Mouse (Mus musculus): ENCODE measurements around the gene Lsamp.

Lsamp gene

DNA sequence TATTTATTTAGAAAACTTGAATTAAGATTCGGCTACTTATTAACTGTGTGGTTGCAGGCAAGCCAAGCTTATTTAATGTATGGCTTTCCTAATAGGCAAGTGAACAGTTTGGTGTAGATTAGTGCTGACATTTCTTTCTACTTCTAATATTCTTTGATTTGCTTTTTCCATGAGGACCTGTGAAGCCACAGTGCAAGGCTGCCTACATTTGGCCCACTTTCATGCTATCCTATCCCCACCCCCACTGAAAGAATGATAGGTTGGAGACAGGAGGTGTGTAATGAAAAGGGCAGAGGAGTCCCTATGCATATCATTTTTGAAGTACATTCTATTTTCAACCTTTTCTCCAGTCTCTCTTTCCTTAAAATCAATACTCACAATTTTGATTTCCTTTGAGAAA, 1745.8 kb downstream of the Lsamp start:
- no peak for DNase-seq (ENCODE audit: extremely low read depth, low read depth, low spot score)

DNA sequence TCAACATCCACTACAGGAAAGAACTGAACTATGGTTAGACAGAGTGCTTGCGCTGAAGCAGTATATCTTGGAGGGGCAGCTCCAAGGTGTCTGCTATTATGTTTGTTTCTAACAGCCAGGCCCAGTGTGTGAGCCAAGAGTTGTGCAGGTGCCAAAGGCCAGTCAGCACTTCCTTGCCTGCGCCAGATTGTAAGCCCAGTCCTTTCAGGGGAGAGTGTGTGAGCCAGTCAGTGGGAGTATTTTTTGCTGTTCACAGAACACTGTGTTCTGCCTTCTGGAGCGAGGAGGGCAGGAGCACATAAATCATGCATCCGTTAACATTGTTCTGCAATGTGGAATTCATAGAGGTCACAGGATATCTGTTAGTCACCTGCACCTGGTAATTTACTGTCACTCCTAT, 1760.9 kb downstream of the Lsamp start:
- no peak for DNase-seq (ENCODE audit: extremely low read depth, low read depth, low spot score)

DNA sequence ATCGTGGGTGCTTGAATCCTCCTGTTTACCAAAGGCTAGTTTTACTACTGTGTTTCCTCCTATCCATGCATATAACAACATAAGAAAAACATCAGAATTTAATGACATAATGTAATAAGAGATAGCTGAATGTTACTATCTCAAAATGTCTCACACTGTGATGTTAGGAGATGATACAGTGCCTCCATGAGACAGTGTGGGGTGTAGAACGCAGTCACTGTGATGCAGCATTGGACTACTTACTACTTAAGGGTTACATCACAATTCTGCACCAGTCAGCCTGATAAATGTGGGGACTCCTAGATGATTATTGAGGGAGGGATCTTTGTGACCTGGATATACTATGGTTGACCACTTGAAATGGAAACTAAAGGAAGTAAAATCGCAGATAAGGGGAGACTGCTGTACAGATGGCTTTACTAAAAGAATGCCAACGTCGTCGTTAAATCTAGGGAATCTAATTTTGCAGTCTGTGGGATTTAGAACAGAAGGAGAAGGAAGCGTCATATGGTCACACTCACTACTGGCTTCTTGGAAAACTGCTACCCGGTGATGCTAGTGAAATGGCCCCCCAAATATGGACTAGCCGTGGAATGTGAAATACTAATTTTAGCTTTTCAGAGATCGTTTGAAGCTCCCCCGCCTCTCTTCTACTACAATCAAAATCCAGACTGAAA, 1762.2 kb downstream of the Lsamp start:
- no peak for DNase-seq (ENCODE audit: extremely low read depth, low read depth, low spot score)

DNA sequence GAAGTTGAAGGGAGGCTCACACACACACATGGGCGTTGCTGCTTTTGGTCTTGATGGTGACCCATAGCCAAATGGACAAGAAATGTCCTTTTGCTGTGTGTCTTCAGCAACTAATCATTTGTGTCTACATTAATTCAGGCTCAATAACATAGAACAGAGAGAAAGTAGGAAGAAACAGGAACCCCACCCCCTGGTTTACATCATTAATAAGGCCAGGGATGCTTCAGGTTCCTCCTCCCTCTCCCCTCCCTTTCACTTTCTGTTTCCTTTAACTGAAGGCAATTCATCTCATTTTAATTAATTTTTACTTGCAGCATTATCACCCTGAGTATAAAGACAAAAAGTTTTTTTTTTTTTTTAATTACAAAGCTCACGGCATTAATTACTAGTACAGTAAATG, 1763.7 kb downstream of the Lsamp start:
- no peak for DNase-seq (ENCODE audit: extremely low read depth, low read depth, low spot score)

DNA sequence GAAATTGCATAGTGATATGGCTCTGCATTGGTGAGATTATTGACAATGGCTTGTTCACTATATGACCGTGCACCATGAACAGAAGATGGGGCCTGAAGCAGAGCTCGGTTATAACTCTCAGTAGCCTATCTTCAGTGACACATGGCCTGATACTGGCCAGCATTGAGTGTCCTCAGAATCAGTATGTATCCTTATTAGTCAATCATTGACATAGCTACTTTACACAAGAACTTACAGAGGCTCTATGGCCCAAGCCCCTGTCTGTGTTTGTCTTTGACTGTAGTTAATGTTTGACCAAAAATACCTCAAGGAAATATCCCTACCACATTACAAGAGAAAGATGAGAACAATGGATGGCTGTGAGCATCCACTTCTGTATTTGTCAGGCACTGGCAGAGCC, 1764.6 kb downstream of the Lsamp start:
- no peak for DNase-seq (ENCODE audit: extremely low read depth, low read depth, low spot score)

DNA sequence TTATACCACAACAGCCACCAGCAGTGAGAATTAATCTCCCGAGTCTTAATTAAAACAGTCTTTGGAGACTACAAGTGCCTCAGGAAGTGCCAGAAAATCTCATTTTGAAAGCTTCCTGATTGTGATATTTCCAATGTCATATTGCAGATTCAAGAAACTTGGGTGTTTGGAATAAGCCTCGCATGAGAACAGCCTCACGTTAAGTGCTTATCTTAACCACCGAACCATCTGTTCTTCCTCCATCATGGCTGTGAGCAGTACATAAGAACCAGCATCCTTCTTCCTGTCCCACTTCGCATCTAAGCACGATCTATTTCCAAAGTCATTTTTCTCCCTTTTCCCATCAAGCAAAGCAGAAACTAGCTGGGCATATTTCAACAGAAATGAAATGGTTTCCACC, 1780.1 kb downstream of the Lsamp start:
- DNase-seq (ENCODE audit: extremely low read depth, low read depth, low spot score), result no peak

DNA sequence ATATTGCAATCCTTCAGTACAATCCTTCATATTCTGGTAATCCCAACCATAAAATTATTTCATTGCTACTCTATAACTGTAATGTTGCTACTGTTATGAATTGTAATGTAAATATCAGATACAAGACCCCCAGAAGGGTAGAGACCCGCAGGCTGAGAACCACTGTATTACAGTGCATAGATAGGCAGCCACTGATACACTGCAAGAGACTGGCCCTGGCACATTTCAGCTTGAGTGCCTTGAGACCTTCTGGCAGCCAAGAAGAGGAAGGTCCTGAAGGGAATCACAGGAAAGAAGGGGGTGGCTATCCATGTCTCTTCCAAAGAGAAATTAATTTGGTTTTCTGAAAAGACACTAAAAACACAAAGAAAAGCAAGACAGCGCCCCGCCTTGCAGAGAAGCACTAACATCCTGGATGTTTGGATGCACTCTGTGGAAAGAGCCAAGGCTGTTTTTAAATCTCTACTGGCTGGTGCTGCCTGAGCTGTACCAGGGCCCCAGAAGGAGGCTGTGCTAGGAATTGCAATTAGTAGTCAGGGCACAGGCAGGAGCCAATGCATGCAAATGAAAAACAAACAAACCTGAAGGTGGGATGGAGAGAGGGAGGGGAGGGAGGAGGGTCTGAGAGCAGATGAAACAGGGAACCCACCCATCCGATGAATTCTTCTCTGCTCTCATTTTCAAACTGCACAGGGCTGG, 1787.4 kb downstream of the Lsamp start:
- no peak for DNase-seq (ENCODE audit: extremely low read depth, low read depth, low spot score)

DNA sequence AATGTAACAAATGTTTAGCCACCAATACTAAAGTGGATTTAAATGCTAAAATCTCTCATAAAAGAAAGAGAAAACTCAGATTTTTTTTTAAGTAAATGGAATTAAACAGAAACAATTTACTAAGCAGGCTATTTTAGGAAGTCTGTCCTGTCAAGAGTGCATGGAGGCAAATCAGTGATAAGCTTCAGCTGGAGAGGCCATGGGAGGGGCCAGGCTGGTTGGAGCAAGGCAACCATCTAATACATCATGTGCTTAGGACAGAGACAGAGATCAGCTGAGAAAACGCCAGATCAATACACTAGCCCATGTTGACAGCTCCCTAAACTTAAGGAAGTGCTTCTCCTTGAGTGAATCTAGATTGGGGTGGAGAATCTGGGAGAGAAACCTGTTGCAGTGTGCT, 1793.4 kb downstream of the Lsamp start:
- no peak for DNase-seq (ENCODE audit: extremely low read depth, low read depth, low spot score)

DNA sequence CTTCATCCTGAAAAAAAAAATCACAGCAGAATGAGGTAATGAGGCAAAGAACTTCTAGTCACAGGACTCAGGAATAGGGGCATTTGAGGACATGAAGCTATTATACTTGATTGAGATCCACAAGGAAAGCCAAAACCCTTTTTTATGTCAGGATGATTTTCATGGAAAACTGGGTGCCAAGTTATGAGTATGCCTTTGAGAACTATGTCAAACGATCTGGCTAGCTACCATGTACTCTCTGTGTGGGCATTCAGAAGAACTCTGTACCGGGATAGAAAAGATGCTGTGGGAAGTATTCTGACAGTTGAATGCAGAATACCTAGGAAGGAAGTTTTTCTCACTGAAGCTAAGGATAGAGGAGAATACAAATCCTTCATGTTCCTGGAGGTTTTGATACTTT, 1801.4 kb downstream of the Lsamp start:
- no peak for DNase-seq (ENCODE audit: extremely low read depth, low read depth, low spot score)

DNA sequence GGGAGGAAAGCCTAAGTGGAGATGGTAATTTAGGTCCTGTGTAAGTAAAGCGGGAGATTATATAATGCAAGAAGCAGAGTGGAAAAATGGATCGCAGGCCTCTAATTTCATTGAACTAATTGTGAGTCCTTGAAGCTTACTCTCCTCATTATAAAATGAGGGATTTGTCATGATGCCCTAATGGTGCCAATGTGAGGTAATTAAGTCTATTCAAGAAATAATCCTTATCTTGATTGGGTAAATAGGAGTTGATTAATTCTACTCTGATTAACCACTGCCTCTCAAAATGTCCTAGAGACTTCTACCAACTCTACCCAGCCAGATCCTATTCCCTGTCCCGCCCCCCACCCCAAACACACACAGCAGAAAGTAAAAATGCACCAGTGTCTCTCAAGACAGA, 1802.5 kb downstream of the Lsamp start:
- no peak for DNase-seq (ENCODE audit: extremely low read depth, low read depth, low spot score)

DNA sequence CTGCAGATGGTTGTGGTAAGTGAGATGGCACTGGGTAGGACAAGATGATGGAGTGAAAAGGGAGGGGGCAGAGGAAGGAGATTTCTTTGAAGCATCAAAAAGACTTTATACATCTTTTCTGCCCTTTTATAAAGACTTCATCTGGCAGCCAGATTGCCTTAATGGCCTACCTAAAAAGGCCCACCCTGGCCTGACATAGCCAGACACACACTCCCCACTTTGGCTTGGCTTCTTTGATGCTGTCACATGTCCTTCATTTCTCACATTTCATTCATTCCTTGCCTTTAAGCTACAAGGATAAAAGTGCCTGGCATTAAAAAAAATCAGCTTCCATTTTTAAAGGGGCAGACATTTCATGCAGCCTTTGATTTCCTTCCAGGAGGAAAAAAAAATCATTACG, 1803.0 kb downstream of the Lsamp start:
- DNase-seq (ENCODE audit: extremely low read depth, low read depth, low spot score), result no peak

DNA sequence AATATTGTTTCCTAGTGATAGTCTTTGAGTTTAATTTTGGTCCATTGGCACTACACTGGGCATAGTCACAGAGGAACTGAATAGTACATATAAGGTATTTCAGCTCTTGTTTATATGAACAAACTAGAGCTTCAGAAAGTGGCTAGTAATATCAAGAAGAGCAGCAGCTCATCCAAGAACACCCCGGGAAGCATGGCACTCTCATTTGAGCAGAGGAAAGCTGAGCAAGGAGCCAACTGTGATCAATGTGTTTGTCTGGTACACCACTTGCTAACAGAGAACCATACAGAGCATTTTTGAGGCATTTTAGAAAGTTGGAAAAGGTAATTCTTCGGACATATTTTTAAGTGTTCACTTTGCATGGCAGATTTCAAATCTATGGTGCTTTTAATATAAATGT, 1805.9 kb downstream of the Lsamp start:
- no peak for DNase-seq (ENCODE audit: extremely low read depth, low read depth, low spot score)

DNA sequence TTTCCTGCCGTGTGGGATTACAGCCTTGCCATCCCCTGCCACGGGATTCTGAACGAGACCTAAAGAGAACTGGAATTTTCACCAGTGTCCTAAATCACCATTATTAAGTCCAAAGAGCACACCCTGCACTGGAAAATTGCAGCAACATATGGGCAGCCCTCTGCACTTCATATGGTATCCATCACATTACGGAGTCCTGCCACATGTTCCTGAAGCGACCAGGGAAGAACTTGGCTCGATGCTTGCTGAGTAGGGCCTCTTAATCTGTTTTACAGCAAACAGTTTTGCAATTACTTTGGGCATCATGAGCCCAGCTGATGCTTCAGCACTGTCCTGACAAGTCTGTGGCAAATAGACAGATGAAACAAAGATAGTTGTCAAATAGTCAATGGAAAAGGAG, 1836.2 kb downstream of the Lsamp start:
- DNase-seq (ENCODE audit: extremely low read depth, low read depth, low spot score), result no peak

DNA sequence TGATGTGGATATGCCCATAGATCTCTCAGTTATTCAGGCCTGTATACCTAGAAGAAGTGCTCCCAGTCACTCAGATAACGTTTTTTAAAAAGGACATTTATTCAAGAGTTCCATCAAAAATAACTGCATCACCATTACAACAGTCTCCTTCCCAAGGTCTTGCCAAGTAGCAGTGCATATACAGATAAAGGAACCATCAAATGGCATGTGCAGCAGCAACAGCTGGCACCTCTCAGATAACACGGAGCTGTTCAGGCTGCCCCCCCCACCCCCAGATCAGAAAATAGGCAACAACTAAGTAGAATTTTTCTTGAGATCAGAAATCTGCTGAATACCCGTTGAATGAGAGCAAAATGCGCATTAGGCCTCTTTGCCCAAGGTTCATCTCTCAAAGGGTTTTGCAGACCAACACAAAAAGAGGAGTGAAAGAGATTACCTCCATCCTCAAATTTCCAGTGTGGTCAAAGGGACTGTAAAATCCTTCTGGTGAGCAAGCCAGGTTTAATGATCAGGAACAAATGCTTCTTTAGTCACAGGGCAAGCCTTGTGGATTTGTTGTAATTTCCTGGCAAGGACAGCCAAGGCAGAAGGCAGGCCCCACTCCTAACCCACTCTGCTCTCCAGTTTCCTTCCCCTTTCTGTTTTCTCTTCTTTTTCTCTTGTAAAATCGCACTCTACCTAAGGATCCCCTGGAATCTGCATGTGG, 1842.9 kb downstream of the Lsamp start:
- no peak for DNase-seq (ENCODE audit: extremely low read depth, low read depth, low spot score)

DNA sequence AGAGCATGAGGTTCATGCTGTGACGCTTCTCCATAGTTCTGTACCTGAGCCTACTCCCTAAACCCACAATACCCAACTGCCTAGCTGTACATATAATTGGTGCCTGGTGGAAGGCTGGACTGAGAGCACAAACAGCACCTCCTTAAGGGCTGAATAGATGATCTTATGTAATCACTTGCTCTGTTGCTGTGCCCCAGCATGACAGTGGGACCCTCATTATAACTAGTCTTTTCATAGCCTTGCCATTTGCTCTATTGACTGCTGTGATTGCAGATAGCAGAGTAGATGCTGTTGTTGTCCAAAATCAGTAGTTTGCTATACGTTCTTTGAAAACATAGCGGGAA, 1843.4 kb downstream of the Lsamp start:
- no peak for DNase-seq (ENCODE audit: extremely low read depth, low read depth, low spot score)

DNA sequence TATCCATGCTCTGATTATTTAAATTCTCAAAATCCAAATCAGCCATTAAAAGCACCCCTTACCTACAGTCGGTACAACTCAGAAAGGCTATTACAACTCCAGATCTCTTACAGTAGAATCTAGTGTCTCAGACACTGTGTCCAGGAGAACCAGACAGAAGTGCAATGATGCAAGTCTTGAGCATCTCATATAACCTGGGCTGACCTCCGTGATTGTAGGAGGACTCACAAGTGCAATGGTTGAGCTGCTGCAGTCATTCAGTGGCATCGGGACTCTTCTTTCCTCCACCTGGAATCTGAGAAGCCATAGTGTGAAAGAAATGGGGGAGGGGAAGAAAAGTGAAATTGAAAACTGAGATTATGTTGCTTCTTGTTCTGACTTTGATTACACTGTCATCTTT, 1850.5 kb downstream of the Lsamp start:
- no peak for DNase-seq (ENCODE audit: extremely low read depth, low read depth, low spot score)

DNA sequence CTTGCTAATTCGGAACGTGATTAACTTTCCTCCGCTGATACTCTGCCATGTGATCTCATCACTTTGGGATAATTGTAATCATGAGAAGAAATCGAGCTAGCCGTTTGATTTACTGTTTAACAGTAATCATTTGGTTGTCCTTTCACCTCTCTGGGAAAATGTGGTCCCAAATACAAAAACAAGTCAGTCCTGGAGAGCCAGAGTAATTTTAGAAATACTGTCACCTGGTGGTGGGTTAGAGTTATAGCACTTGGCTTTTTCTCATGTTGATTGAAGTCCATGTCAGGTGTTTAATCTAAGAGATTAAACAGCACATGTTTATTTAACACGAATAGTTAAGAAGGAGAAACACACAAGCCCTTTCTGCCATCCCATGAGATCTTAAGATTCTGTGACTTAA, 1851.6 kb downstream of the Lsamp start:
- DNase-seq (ENCODE audit: extremely low read depth, low read depth, low spot score), result no peak

DNA sequence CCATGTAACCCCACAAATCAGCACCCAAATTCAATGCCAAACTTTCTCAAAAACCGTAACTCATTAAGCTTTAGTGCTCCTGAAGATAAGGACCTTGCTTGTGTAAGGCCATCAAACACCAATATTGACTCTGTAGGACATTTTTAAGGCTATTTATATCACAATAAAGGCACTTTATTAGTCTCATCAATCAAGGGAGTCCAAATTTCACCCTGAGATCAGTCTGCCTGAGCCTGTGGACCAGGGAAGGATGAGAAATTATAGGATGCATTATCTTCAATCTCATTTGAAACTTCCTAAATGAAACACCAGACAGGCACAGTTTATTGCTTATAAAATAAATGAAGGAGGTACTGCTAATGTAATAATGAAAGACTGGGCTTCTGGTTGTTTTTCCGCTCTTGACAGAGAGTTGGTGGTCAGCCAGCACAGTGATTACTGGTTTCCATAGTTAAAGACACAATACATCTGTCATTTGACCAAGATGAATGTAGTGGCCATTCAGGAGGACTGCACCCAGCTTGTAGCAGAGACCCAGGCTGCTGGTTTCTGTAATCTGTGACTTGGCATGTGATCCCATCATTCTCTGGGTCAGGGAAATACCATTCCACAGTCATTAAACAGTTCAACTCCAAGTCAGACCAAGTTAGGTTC, 1855.7 kb downstream of the Lsamp start:
- no peak for DNase-seq (ENCODE audit: extremely low read depth, low read depth, low spot score)

DNA sequence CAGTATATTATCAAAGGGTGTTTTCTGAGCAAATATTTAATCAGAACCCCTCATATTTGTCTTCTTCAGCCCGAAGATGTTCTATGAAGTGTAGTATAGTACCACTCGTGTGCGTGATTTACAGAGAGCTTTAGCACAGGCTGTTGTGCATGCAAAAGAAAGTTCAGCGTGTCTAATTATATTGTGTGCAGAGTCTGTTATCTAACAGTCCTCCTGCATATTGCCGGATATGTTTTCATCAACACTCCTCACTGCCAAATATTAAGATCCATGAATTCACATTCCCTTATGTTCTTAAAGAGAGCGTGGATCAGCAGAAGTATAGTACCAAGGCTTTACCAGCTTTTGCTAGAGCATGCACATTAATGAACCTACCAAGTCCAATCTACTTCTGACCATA, 1862.7 kb downstream of the Lsamp start:
- no peak for DNase-seq (ENCODE audit: extremely low read depth, low read depth, low spot score)

DNA sequence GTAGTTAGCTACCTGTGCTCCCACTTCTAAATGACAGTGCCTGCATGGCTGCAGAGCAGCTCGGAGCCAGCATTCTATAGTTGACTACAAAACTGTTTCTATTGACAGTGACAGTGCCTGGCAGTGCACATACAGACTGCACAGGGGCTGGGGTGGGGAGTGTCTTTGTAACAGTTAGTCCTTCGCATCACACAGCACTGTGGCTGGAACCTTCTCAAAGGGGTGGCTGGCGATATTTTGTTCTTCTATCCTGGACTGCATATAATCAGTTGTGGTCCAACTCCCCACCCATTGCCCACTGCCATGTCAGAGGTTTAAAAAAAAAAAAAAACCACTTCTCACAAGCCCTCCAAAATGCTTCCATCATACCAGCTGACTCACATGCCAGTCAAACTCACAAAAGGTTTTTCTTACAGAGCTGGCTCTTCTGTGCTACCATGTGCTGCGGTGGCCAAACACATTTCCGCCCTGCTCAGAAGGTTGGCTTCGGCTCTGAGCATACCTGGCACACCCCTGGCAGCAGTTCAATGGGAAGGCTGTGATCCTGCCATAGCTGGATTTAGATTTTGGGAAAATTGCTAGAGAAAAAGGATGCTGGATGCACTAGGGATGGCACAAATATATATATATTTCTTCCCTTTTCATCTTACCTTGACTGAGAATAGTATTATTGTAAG, 1887.9 kb downstream of the Lsamp start:
- no peak for DNase-seq (ENCODE audit: extremely low read depth, low read depth, low spot score)

DNA sequence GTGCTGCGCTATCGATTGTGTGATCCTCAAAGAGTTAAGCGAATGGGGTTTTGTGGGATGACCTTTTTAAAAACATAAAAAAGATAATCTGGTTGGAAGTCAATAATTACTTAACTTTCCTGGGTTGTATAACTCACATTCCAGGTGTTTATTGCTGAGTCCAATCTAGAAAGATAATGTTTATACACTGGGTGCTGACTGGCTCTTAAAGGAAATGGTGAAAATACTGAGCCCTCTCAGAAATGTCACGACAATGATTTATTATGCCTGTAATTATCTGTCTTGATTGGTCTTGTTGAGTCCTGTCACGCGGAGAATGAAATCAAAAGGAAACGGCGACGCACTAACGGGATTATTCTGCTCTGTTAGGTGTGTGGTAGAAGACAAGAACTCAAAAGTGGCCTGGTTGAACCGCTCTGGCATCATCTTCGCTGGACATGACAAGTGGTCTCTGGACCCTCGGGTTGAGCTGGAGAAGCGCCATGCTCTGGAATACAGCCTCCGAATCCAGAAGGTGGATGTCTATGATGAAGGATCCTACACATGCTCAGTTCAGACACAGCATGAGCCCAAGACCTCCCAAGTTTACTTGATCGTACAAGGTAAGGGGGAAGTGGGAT, 1904.5 kb downstream of the Lsamp start:
- DNase-seq (ENCODE audit: extremely low read depth, low read depth, low spot score), result no peak
